Mouse (Mus musculus) liver, embryonic 14.5 days (tissue): ENCODE data around the gene Slc35f4.

Source experiments
- CTCF ChIP-seq: IDR thresholded peaks from 2 replicates; pipeline ENCODE4 v1.5.1; 2016; ENCODE audit warnings: antibody characterized with exemption, low read depth, control low read depth
- EP300 ChIP-seq: IDR thresholded peaks from 2 replicates; pipeline ENCODE4 v1.6.1; 2016; ENCODE audit warnings: antibody characterized with exemption, low read depth

DNA sequence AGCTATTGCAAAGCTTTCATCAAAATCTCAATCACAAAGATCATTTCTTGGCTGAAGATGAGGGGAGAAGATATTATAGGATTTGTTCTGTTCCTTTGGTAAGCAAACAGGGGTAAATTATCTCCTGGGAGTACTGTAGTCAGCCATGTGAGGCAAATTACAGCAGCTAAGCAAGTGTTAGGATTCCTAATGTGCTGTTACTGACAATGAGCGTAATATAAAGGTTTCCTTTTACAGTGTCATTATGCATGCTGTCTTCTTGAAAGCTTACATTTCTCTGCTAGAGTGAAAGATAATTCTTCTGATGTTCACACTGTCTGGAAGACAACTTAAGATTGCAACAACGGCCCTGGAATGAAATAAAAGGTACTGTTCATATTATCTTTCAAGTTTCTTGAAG lies 192.0 kb downstream of the Slc35f4 start:
- no peak for TF ChIP-seq EP300
- no peak for TF ChIP-seq CTCF
